Mouse (Mus musculus): ENCODE data around the gene Trpm3.
A peak's percentile ranks its signal among the peaks of the same experiment; 100 is the strongest.
"Not testable (repeated sequence)": the region's sequence is repeated elsewhere in the genome, so short reads cannot be mapped to it uniquely, and the experiment has no call there.

Gene Trpm3

DNA sequence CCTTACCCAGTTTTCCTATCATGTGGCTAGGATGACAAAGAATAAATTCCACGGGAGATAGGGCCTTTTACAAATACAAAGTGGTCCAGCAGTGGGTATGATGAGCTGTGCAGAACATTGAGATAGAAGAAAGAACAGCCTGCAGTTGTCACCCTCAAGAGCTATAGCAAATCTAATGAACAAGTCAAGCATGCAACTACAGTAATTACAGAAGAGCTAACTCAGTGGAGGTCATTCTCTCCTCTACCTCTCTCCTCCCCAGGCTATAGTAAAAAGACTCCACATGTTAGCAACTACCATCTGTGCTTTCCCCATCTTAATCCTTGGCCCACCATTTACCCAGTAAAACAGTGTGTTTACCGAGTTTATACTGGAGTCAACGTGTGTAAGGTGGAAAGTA lies 629.4 kb downstream of the Trpm3 start:
- no peak for DNase-seq

DNA sequence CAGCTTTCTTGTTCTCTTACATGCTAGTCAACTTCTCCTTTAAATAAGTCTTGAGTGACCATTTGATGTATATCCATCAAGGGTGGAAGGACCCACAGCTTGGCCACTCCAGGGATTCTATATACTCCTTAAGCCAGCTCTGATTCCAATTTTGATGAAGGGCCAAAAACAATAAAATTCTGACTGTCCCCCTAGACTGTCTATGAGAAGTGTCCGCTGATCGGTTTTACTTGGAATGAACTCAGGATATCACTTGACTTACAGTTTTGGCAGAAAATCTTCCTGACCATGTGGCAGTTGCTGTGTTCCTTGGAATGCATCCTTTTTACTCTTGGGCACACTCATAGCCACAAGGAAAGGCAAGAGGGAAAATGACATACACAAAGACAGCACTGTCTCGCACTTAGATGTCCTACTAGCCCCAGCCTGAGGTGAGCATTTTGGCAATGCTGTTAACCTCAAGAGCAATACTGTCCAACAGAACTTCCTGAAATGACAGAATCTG lies 636.4 kb downstream of the Trpm3 start:
- peak; percentile 7 to 34 for DNase-seq

DNA sequence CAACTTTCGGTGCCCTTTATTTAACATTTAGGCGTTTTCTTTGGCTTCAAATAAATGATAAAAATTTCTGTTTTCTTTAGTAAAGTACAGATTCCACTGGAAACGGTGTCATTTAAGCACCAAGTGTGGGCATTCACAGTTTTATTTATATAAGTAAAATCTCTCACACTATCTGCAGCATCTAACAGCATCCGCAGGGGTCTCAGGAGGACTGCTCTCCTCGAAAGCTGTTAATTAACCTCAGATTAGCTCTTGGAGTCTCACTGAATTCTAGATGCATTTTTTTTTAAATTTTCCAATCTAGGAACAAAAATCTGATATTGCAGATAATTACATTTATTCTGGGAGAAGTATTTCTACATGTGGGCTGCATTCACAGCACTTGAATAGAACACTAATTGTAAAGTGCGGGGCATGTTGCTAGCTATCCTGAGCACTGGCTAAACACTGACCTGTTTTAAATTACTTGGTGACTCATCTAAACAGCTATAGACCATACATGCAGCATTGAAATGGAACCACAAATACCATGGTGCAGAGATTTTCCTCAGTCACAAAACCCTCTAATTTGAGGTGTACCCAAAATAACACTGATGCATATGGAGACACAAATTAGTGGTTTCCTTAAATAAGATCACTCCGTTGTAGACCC lies 641.5 kb downstream of the Trpm3 start:
- DNase-seq, result no peak

- DNase-seq, result no peak
These were observed 642.7 kb downstream of the Trpm3 start for GRCm38 (mm10) chr19:22781579-22781978.

DNA sequence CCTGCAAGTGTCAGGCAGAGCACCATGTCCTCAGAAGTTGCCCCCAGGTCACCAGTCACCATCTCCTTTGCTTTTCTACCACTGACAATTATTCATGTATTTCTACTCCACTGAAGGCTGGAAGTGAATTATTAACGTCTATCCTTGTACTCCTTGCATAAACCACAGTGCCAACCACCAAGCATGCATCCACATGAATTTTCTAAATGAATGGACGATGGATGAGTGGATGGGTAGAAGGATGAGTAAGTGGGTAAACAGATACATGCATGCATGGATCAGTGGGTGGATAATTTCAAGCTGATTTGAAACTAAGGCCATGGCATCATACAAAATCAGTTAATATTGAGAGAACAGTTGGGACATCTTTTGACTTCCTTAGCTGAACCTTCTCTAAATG lies 644.9 kb downstream of the Trpm3 start:
- no peak for DNase-seq

DNA sequence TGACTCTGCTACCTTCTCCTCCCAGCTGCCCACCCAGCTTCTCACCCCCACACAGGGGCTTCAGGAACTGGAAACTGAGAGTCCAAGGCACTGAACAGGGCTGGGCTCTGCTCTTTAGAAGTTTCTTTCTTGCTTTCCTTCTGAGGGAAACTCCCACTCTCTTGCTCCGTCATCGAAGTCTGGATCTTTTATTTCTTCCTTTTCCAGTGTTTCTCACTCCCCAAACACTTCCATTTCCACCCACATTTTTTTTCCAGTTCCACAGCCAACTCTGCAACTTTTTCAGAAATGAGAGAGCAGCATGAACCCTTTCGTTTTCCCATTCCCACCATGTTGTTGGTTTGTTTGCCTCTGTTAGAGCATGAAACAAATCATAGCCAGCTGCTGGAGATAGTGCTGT lies 650.9 kb downstream of the Trpm3 start:
- no peak for DNase-seq

- DNase-seq, result no peak
These were observed 658.1 kb downstream of the Trpm3 start for GRCm38 (mm10) chr19:22796996-22797395.

DNA sequence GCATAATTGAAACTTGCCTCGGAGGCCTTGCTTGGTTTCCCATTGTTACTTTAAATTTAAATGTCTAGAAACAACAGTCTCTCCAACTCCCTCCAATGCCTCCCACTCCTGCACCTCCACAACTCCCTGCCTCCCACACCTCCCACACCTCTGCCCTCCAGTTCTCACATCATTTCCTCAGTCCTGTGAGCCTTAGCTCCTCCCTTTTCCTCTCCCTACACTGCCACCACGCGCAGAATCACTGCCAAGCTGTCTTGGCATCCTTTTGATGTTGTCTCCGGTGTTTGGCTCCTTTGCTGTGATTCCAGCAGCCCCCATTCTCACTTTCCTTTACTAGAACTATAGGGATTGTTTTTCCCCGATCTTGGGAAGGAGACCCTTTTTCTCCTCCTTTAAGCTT lies 661.6 kb downstream of the Trpm3 start:
- DNase-seq, result peak; percentile 68 to 74

- peak; percentile 63 to 67 for DNase-seq
These were observed 664.5 kb downstream of the Trpm3 start for GRCm38 (mm10) chr19:22803396-22803795.

DNA sequence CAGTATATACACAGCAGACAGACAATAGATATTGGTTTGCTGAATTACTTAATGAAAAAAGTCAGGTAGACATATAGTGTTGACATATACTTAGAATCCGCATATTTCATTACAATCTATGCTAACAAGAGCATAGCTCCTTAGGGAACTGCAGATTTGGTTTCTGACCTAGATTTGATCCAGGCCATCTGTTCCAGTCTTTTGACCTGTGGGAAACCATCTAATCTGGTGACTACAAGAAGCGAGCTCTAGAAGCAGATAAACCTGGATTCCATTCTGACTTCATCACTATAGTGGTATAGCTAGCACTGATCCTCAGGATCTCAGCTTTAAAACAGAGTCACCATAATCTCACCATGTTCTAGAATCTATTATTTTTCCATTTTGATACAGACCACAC lies 665.5 kb downstream of the Trpm3 start:
- DNase-seq, result peak; percentile 51 to 63

DNA sequence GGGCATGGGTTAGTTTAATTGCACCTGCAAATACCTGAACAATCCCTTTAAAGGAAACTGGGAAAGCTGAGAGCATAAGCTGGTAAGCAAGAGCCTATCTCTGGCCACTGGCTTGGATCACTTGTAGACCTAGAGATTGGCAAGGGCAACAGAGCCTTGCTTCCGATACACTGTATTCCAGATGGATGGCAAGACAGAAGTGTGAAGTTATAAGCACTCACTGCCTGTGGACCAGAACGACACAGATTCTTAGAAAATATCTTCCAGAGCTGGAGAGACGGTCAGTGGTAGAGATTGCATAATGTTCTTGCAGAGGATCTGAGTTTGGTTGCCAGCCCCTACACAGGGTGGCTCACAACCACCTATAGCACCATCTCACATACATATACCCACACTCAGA lies 671.4 kb downstream of the Trpm3 start:
- DNase-seq, result no peak

DNA sequence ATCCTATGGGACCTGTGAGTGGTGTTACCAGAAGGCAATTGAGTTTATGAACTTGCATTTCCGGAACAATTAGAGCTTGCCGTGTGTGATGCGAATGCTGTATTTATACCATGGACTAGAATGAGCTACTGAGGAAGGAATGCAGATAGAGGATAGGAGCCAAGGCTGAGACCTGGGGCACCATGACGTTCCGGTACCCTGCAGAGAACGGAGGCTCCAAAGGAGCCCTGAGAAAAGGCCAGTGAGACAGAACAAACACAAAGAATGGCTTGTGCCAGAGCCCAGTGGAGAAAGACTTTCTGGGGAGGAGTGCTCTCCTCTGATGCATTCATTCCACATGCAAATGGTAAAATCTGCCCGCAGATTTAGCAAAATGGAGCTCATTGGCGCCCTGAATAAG lies 682.9 kb downstream of the Trpm3 start:
- no peak for DNase-seq

- no peak for DNase-seq
These were observed 684.7 kb downstream of the Trpm3 start for GRCm38 (mm10) chr19:22823491-22823981.

GRCm38 (mm10) chr19:22825812-22826211 lies 687.0 kb downstream of the Trpm3 start:
- no peak for DNase-seq

- DNase-seq, result no peak
These were observed 689.4 kb downstream of the Trpm3 start for GRCm38 (mm10) chr19:22828198-22828742.

- peak; percentile 25 to 42 for DNase-seq
These were observed 702.5 kb downstream of the Trpm3 start for GRCm38 (mm10) chr19:22841081-22842040.

DNA sequence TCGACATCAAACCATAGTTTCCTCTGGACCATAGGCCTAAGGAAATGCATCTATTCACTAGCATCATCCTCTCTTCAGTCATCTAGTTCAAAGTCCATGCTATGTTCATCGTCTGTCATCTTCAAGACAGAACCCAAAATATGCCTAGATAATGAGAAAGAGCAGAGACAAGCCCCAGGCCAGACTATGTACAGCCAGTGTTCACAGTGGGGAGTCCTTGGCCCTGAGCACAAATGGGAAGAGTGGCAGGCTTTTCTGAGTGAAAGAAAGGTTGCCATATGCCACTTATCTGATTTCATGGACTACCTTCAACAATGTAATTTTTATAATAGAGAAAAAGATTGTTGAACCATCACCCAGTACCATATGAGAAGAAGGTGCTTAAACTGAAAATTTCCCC lies 703.9 kb downstream of the Trpm3 start:
- peak; percentile 51 to 65 for DNase-seq

DNA sequence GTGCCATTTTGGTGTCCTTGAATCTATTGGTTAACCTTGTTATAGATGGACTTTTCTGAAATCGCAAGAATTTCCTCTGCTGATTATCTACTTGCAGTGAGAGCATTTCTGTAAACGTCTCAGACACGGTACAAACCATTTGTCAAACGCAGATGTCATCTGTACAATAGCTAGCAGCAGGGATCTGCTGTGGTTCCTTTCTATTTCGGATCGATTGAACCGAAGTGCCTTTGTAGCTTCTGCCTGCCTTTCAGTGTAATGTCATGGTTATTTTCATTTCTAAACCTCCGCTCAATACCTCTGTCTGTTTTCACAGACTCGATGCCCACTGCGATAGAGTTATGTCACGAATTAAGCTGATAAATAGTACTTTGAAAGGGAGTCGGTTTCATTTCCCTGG lies 708.9 kb downstream of the Trpm3 start:
- DNase-seq, result no peak

- no peak for DNase-seq
These were observed 709.4 kb downstream of the Trpm3 start for GRCm38 (mm10) chr19:22848251-22848650.

GRCm38 (mm10) chr19:22848783-22849576 lies 710.1 kb downstream of the Trpm3 start:
- DNase-seq, result no peak

DNA sequence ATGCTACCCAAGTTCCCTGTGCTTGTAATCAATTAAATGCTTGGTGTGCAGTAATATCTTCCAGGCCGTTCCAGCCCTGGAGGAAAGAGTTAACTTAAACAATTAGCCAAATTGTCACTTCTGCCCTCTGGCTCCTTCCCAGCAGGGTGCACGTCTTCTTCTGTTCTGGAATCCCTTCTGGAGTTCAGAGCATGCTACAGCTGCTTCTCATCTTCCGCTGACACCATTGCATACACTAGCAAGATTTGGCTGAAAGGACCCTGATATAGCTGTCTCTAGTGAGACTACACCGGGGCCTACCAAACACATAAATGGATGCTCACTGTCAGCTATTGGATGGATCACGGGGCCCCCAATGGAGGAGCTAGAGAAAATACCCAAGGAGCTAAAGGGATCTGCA lies 712.6 kb downstream of the Trpm3 start:
- not testable (repeated sequence) for DNase-seq

- peak in 1 of 2 experiments; percentile 25 for DNase-seq
These were observed 720.8 kb downstream of the Trpm3 start for GRCm38 (mm10) chr19:22859644-22860043.

DNA sequence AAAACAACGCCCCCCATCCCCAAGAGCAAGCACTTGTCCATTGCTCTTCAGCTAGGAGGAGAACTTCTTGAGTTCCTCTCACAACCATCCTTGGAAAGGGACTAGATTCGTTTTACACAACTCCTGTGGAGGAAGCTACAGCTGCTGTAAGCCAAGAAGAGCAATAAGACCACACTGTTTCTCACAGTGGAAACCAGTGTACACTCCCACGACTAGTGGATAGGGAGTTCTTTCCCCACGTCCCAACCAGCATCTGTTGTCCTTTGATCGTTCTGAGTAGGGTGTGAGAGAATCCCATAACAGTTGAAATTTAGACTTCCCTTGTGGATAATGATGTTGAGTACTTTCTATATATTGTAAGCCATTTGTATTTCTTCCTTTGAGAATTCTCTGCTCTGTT lies 728.6 kb downstream of the Trpm3 start:
- no peak for DNase-seq
